Mouse (Mus musculus) G1E-ER4 (cell line): ENCODE measurements around the gene Wfdc5. TPM values are rescaled to one million over a fixed set of nuclear protein-coding genes. Genes with fewer than 3 reads are reported as not detected.

Experiments
- GATA1 ChIP-seq: IDR thresholded peaks from one replicate; pipeline ENCODE4 v1.8.0; 2012; ENCODE audit warnings: low read length, inconsistent platforms
- polyA plus RNA-seq: library from polyadenylated mRNA; stranded (reverse); fragments of >175 nt; gene quantifications from 2 replicates; pipeline ENCODE4 v1.2.3, GENCODE M21; 2012

Gene Wfdc5
- polyA plus RNA-seq, 1 experiment: not detected

DNA sequence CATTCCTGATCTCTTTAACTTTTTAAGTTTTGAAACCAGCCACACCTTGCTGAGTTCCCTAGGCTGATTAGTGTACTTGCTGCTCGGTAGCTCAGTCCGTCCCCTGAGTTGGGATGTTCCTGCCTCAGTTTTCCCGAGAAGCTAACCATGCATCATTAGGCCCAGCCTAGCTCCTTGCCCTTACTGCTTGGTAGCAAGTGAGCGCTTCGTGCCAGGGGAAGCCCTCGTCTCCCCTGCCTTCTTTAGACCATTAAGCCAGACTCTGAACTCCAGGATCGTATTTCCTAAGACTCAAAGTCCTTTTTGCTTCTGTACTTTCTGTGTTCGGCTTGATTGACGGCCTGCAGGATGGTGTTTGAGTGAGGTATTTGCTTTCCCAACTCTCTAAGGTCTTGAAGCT, 798 bp upstream of the Wfdc5 start:
- no peak for TF ChIP-seq GATA1

DNA sequence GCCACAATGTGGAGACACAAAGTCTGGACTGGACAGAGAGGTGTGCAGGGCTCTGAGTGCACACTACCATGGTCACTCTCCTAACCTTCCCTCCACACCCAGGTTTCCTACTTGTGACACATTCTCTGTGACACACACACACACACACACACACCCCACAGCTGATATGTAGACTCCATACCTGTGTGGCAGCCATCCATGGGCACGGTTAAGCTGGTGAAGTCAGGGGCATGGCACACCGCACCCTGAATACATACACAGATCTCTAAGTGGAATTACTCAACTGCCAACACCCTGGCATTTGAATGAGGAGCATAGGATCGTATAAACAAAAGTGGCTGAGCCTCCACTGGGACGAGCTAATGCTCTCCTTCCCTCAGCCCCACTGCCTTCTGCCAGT, 1.8 kb downstream of the Wfdc5 start:
- no peak for TF ChIP-seq GATA1

DNA sequence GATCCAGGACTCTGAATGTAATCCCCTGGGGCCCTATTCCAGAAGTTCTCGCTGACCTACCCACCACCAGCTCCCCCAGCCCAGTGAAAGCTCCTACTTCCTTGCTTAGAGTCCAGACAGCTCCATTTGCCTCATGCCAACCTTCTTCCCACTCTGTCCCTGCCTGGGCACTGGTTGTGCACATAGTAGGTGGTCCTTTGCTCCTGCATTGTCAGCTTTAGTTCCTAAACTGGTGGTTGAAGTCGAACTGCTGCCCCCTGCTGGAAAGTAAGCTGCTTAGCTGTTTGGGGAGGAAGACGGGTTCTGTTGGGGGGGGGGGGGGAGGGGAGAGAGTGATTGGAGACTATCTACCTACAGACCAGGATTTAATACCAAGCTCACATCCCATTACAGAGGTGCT, 2.4 kb downstream of the Wfdc5 start:
- TF ChIP-seq GATA1: no peak

DNA sequence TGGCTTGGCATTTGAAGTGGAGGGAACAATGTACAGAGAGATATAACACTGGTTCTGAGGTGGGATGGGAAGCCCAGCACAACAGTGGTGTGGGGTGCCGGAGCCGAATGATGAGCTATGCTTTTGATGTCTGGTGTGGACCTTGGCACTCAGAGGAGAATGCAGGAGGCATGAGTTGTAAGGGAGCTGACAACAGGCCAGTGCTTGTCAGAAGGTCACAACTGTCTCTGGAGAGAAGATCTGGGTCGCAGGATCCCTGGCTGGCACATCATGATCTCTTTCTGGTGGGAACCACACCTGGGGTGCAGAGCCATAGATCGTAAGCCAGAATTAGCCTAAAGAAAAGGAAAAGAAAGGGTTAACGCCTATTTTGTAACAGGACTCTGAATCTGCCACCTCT, 4.7 kb downstream of the Wfdc5 start:
- no peak for TF ChIP-seq GATA1

DNA sequence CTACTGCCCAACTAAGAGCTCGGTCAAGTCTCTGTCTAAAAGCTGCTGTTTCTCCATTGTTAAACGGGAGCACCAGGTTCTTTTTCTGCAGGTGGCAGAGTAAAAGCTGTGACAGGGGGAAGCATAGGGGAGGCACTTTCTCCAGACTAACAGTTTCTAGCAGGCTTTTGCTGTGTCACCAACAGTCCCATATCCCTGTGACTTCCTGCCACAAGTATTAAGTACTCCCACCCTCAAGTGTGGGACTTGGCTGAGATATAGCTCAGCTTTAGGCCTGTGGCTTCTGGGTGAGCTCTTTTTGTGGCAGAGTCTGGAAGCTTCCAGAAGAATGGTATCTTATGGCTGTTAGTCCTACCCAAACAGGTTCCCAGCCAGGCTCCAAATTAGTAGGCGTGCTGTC, 6.7 kb downstream of the Wfdc5 start:
- no peak for TF ChIP-seq GATA1

DNA sequence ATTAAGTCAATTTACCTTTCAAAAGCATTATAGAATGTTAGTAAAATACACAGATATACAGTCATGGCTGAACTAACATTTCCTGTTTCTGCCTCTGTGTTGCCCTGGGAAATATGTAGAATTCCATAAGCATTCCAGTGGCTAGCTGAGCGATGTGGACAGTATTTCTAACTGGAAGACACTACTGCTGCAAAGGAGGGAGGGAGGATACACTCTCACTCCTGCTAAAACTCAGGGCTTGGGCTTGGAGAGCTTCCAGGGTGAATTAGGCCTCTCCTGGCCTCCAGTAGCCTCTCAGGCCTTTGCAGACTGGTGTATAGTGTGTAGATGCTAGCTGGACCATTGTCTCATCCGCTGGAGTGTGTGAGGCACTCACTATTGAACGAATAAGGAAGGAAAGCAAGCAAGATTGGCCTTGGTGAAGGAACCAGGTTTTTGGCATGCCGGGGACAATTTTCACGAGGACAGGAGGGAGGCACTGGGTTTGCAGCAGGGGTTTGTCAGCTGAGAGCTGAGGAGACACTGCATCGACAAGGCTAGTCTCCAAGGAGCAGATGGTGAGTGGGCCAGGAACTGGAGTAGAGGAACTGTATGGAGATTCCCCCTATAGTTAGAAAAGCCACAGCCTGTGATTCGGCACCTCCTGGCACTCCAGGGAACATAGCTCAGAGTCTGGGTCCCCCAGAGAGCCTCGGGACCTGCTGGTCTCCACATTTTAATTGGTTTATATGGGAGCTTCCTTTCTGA, 7.7 kb downstream of the Wfdc5 start:
- no peak for TF ChIP-seq GATA1

DNA sequence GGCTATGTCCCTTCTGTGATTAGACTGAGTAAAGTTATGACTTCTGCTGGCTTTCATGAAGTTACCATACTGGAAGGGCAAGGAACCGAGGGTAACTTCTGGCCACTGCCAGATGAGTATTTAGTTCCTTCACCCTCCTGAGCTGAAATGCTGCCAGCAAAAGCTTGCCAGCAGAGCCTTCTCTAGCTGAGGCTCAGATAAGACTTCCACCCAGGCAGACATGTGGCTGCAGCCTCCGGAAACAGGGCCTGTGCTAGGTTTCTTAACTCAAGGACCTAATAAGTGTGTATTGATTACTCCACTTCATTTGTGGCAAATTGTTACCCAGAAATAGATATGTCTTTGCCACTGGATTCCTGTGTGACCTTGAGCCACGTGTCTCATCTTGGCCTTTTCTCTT, 9.1 kb downstream of the Wfdc5 start:
- no peak for TF ChIP-seq GATA1

DNA sequence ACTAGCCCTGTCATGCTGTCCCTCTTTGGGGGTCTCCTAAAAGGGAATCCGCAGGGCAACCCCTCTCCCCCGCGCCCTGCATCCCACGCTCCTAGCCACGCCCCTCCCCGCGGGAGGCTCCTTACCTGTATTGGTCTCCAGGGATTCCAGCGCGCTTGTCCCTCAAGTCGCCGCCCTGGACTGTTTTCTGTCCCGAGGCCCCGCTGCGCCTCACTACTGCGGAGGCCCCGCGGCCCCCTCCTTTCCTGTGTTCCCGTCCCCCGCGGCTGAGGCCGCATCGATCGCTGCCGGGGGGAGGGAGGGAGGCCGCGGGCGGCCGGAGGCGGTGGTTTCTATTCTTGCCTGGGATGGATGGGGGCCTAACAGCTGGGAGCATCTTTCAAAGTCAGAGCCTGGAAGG, 11.6 kb downstream of the Wfdc5 start, which contains the start of gene Kcns1:
Kcns1 (minus strand) TSS at position 212 of the 400 bp plus-strand sequence.
- no peak for TF ChIP-seq GATA1

DNA sequence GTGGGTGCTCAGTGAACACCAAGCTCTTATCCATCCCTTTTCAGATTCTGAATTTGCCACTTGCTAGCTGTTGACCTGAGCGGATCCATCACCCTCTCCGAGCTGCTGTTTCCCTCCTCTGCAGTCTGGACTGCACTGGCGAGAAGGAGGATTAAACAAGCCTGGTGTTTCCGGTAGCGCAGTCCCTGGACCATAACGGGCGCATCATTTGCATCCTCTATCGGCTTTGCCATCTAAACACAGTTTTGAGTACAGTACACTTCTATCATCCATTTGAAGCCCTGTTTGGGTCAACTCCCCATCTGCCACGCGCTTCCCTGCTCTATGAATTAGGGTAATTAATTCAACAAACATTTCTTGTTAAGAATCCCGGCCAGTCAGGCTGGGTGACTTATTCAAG, 12.2 kb downstream of the Wfdc5 start:
- no peak for TF ChIP-seq GATA1

DNA sequence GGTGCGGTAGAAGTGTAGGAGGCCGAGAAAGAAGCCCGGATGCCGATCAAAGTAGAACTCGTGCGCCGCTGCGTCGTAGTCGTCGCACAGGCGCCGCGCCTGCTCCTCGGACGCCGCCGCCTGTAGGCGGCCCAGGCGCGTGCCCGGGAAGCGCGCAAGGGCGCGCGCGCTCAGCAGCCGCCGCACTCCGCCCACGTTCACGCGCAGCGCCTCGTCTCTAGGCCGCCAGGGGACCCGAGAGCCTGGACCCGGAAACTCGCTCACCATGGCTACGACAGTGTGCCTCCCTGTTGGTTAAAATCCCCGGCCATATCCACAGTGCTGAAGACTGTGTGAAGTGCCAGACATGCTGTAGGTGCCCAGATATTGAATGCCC, 14.0 kb downstream of the Wfdc5 start:
- TF ChIP-seq GATA1: no peak

DNA sequence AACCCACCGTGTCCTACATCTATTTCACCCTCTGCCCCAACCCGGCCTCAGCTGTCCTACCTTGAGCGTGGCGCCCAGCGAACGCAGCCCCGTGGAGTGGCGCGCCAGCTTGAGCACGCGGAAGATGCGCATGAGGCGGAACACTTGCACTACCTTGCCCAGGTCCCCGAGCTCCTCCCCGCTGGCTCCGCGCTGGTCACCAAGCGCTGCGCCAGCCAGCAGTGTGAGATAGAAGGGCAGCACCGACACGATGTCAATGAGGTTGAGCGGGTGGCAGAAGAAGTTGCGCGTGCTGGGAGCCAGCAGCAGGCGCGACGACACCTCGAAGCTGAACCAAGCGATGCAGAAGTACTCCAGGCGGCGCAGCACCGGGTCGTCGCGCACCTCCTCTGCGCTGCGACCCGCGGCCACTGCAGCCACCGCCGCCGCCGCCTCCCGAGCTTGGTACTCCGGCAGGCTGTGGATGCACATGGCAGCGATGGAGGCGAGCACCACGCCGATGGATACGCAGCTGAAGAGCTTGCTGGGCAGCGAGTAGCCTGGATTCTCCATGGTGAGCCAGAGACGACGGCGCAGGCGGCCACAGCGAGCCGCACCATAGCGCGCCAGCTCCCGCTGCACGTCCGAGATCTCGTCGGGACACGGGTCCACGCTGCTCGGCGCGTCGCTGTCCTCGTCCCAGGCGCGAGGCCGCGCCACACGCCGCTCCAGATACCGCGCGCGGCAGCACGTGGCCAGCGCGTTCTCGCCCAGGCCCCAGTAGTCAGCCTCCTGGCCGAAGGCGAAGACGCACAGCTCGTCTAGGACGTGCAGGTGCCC, 14.6 kb downstream of the Wfdc5 start:
- no peak for TF ChIP-seq GATA1

DNA sequence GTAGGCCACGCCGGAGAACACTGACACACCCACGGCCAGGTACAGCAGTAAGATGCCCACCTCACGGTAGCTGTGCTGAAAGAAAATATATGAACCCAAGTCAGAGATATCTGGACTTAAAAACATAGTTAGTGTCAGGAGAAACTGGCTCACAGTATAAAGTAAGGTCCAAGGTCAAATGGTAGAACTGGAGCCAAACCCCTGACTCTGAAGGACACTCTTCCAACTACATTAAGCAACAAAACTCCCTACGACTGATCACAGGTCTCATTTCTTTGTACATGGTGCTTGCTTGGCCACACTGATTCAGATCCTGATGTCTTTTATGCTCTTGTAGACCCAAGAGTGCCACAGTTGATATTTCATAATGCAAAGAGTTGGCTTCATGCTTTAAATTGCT, 17.6 kb downstream of the Wfdc5 start:
- no peak for TF ChIP-seq GATA1

DNA sequence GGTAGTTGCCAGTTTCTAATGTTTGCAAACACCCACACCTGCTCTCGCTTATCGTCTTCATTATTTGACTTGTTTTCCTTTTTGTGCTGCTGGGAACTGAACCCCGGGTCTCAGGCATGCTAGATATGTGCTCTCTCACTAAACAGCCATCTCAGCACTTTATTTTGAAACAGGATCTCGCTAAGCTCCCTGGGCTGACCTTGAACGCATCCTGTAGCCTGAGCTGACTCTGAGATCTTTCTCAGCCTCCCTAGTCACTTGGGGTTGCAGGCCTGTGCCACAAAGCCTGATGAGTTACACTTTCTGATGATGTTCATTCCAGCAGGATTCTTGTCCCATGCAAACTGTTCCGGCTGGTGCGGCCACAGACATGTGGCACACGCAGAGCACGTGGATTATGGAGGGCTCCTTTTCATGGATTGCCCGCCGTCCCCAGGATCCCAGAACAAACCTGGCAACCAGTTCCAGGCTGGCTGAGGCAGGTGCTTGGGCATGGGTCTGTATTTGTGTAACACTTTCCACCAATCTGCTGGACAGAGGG, 21.0 kb downstream of the Wfdc5 start:
- TF ChIP-seq GATA1: no peak

DNA sequence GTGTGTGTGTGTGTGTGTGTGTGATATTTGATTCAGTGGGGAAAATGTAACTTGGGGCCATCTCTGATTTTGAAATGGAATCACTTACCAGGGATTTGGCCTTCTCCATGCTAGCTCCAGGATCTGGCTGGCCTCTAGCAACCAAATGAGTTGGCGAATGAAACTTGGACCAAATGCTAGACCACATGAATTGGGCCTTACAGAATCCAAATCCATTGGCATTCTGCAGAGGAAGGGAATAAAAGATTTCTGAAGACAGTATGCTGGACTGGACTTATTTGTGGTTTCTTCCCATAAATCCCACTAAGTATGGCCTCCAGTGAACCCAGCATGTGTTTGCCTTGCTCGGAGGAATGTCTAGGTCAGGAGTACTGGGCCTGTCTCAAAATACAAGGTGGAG, 23.7 kb downstream of the Wfdc5 start:
- TF ChIP-seq GATA1: no peak

DNA sequence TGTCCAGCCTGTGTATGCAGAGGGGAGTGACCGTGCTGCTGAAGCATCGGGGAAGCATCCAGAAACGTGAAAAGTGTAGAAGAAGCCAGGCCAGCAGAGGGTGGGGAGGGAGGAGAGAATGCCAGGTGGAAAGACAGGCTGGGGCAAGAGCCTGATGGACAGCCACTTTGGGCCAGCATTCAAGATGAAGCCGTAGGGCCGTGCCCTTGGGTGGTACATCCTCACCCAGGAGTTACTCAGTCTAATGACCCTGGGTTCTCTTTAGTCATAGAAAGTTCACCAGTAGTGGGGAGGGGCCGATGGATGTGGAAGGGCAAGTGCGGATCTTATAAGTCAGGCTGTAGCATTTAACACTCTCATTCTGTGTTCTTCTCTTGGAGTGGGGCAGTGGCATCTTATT, 26.4 kb downstream of the Wfdc5 start:
- no peak for TF ChIP-seq GATA1

DNA sequence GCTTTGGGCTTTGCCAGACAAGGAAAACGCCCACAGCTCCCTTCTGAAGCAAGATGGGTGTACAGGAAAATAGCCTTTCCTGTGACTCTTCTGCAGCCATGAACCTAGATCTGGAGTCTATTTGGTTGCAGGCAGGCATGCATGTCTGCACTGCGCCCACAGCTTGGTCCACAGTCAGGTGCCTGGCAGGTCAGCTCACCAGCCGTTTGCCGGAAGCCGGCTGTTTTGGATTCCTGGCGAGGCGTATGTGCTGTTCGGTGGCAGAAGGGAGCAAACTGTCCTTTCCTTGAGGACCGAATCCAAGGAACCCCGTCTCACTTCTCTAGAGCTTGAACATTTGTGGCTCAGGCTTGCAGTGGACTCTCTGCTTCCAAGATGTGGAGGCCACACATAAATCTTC, 28.5 kb downstream of the Wfdc5 start:
- no peak for TF ChIP-seq GATA1

DNA sequence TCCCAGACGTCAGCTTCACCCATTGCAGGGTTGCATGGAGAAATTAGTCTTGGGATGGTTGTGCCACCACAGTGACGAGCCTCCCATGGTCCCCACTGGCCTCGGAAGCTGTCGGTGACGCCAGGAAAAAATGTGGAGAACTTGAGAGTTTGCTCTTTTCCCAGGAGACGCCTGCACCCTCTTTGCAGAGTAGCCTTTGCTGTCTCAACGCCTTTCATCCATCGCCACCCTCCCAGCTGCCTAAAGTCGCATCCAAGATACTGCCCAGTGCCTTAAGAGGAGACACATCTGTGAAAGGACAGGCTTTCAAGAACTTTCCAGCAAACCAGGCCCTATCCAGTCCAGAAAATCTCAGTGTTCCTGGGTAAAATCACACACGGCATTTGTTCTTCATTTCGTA, 30.2 kb downstream of the Wfdc5 start:
- TF ChIP-seq GATA1: no peak
